Mouse (Mus musculus) CH12.LX (cell line): Measurements from ENCODE around the gene Chpf2.

ENCODE experiments used
- CHD1 ChIP-seq: IDR thresholded peaks from 2 replicates; pipeline ENCODE4 v1.6.1; 2012; ENCODE audit warnings: low read depth, low read length, improper control_type of control experiment, inconsistent platforms
- CHD2 ChIP-seq: IDR thresholded peaks from 2 replicates; pipeline ENCODE4 v1.6.1; 2011; ENCODE audit warnings: low read length, improper control_type of control experiment
- CTCF ChIP-seq, 2 experiments: IDR thresholded peaks in 1 of 2; conservative IDR thresholded peaks in 1 of 2; 2 replicates each; pipeline ENCODE4 v1.5.1; 2011 to 2012; ENCODE audit warnings: low read depth in 2 of 2, low read length in 2 of 2, improper control_type of control experiment in 1 of 2, inconsistent platforms in 1 of 2, mild to moderate bottlenecking in 1 of 2, moderate library complexity in 1 of 2
- E2F4 ChIP-seq: IDR thresholded peaks from 2 replicates; pipeline ENCODE4 v1.6.1; 2011; ENCODE audit warnings: low read depth, low read length, improper control_type of control experiment; ENCODE audit not compliant: insufficient replicate concordance
- EP300 ChIP-seq: IDR thresholded peaks from 2 replicates; pipeline ENCODE4 v1.6.1; 2011; ENCODE audit warnings: low read length, improper control_type of control experiment
- HCFC1 ChIP-seq: IDR thresholded peaks from 2 replicates; pipeline ENCODE4 v1.6.1; 2012; ENCODE audit warnings: low read depth, mild to moderate bottlenecking, inconsistent platforms, low read length, improper control_type of control experiment
- JUN ChIP-seq: IDR thresholded peaks from 2 replicates; pipeline ENCODE4 v1.6.1; 2011; ENCODE audit warnings: low read depth, mild to moderate bottlenecking, low read length, improper control_type of control experiment, moderate library complexity; ENCODE audit not compliant: insufficient read depth
- MAFK ChIP-seq: IDR thresholded peaks from 2 replicates; pipeline ENCODE4 v1.6.1; 2011; ENCODE audit warnings: low read length, improper control_type of control experiment; ENCODE audit not compliant: insufficient replicate concordance
- POLR2A ChIP-seq: IDR thresholded peaks from 2 replicates; pipeline ENCODE4 v1.6.1; 2011; ENCODE audit warnings: low read depth, mild to moderate bottlenecking, improper control_type of control experiment, low read length
- TCF12 ChIP-seq: IDR thresholded peaks from 2 replicates; pipeline ENCODE4 v1.6.1; 2014; ENCODE audit warnings: low read depth, mild to moderate bottlenecking, inconsistent platforms, low read length, improper control_type of control experiment
- ZMIZ1 ChIP-seq: IDR thresholded peaks from 2 replicates; pipeline ENCODE4 v1.6.1; 2012; ENCODE audit warnings: low read depth, mild to moderate bottlenecking, inconsistent platforms, low read length, improper control_type of control experiment

DNA sequence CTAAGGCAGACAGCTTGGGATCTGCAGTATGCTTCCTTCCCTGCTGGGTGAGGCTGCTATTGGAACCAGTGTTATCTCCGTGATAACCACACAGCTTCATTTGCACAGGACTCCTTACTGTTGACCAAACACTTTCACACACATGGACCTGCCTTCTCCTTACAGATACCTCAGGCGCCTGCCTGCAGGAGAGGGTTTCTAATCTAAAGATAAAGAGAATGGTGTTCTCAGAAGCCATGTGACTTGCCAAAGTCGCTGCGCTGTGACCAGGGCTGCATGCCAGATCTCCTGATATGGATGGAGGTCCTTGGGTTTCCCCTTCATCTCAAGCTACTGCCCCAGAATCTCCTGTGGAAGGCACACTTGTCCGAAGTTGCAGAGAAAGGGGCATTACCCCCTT, 22.8 kb downstream of the Chpf2 start:
- TF ChIP-seq CHD1 (no peak), E2F4 (no peak), MAFK (no peak), HCFC1 (no peak), TCF12 (no peak), CTCF (conservative IDR thresholded peaks at IDR 0.05 in 1 of 2, IDR thresholded peaks at IDR 0.05 in 1 of 2; ENCODE audit: low read depth in 2 of 2, low read length in 2 of 2) (no peak), JUN (no peak), ZMIZ1 (no peak), POLR2A (no peak), CHD2 (no peak), EP300 (no peak)
